Mouse (Mus musculus) left cerebral cortex, adult 11 months (tissue): ENCODE measurements around the gene 2510009E07Rik.

Experiments used
- DNase-seq: peaks from one replicate; pipeline ENCODE4 v3.0.0; 2022; ENCODE audit warnings: low spot score

Gene 2510009E07Rik

GRCm38 (mm10) chr16:21694463-21695241 lies at the start of gene 2510009E07Rik:
TSS of gene 2510009E07Rik (minus strand) at chr16:21694665.
- peak; percentile 88 for DNase-seq

GRCm38 (mm10) chr16:21743401-21743800 lies 48.9 kb upstream of the 2510009E07Rik start:
- no peak for DNase-seq

GRCm38 (mm10) chr16:21742898-21743297 lies 48.4 kb upstream of the 2510009E07Rik start:
- no peak for DNase-seq

GRCm38 (mm10) chr16:21742191-21742870 lies 47.9 kb upstream of the 2510009E07Rik start:
- DNase-seq = no peak

GRCm38 (mm10) chr16:21741542-21741941 lies 47.1 kb upstream of the 2510009E07Rik start:
- DNase-seq = no peak

GRCm38 (mm10) chr16:21735638-21736037 lies 41.2 kb upstream of the 2510009E07Rik start:
- no peak for DNase-seq

- peak; percentile 51 for DNase-seq
Measured at GRCm38 (mm10) chr16:21727897-21728364, 33.5 kb upstream of the 2510009E07Rik start.

GRCm38 (mm10) chr16:21727421-21727820 lies 33.0 kb upstream of the 2510009E07Rik start:
- no peak for DNase-seq

- no peak for DNase-seq
Measured at GRCm38 (mm10) chr16:21724261-21724660, 29.8 kb upstream of the 2510009E07Rik start.

GRCm38 (mm10) chr16:21719770-21720169 lies 25.3 kb upstream of the 2510009E07Rik start:
- no peak for DNase-seq

- DNase-seq = no peak
Measured at GRCm38 (mm10) chr16:21714516-21714915, 20.1 kb upstream of the 2510009E07Rik start.

GRCm38 (mm10) chr16:21710321-21710720 lies 15.9 kb upstream of the 2510009E07Rik start:
- no peak for DNase-seq

- no peak for DNase-seq
Measured at GRCm38 (mm10) chr16:21704691-21705090, 10.2 kb upstream of the 2510009E07Rik start.

GRCm38 (mm10) chr16:21702314-21702690 lies 7.8 kb upstream of the 2510009E07Rik start:
- DNase-seq = no peak

GRCm38 (mm10) chr16:21701611-21702313 lies 7.3 kb upstream of the 2510009E07Rik start:
- DNase-seq = no peak

GRCm38 (mm10) chr16:21698136-21698535 lies 3.7 kb upstream of the 2510009E07Rik start:
- DNase-seq = no peak

GRCm38 (mm10) chr16:21696946-21697345 lies 2.5 kb upstream of the 2510009E07Rik start:
- DNase-seq = no peak

GRCm38 (mm10) chr16:21695242-21695578 lies 745 bp upstream of the 2510009E07Rik start:
- DNase-seq = no peak

GRCm38 (mm10) chr16:21693981-21694462 lies 443 bp downstream of the 2510009E07Rik start:
- DNase-seq = peak; percentile 36

- DNase-seq = no peak
Measured at GRCm38 (mm10) chr16:21690216-21690755, 4.2 kb downstream of the 2510009E07Rik start.

- DNase-seq = no peak
Measured at GRCm38 (mm10) chr16:21689141-21689540, 5.3 kb downstream of the 2510009E07Rik start.

GRCm38 (mm10) chr16:21687406-21687805 lies 7.1 kb downstream of the 2510009E07Rik start:
- no peak for DNase-seq
